Mouse (Mus musculus) testis, postnatal 14 days (tissue): Measurements from ENCODE around the gene Cd4.
"Not testable (repeated sequence)": the region's sequence is repeated elsewhere in the genome, so short reads cannot be mapped to it uniquely, and the experiment has no call there.

Experiments used
- DNase-seq: peaks from one replicate; pipeline ENCODE4 v3.0.0; 2021; ENCODE audit warnings: low spot score

Cd4 gene

DNA sequence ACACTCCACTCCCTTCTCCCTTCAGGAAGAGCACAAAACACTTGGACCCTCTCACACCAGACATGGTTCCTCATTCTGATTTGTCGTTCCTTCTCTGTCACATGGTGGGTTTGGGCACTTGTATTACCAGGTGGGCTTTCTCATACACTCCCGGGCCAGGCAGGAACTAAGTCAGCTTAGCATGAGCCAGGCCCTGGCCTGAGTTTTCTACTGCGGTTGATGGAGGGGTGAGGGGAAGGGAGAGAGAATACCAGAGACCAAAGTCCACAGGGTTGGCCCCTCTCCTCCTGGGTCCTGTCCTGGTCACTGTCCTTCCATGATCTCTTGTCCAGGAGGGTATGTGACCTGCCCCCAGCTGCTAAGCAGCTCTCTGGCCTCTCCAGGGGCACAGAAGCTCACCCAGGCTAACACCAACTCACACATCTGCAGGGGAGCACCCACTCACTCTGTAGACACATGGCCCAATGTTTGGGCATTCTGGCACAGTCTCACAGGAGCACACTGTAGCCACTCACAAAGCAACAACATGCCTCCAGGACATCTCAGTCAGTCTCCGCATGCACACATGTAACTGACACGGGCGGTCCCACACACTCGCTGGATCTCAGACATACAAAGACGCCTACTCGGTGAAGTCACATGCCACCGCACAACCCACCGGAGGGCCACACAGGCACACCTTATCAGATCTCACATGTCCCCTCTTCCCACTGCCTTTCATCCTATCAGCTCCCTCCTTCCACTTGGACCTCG lies 28.1 kb upstream of the Cd4 start:
- no peak for DNase-seq

DNA sequence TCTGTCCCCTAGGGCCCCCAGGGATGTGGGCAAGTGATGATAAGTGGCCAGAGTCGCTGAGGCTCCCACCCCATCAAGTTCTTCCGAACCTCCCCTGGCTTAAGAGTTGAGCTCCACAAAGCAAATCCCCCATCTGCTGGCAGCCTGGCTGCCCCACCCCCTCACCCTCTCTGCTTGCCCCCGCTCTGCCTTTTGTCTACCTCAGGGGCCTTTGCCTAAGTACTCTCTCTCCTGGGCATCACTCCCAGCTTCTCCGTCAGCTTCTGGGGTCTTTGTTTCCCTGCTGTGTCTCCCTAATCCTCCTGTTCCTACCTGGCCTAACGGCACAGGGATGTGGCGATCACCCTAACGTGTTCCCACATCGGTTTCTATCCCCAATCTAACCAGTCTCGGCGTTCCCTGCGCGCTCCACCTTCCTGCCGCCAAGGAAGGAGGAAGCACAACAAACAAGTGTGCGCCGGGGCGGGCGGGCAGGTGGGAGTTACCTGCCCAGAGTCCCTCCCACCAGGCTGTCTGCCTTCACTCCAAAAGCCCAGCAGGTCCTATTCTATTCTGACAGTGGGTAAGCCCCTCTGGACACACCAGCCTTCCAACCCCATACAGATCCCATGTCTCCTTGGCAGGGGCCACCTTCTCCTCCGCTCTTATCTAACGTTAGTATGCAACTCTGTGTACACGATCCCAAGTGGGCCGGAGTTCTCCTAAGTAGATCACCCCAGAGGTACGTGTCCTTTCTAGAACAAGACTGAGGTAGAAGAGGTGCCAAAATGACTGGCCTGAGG lies 27.3 kb upstream of the Cd4 start:
- DNase-seq: no peak

DNA sequence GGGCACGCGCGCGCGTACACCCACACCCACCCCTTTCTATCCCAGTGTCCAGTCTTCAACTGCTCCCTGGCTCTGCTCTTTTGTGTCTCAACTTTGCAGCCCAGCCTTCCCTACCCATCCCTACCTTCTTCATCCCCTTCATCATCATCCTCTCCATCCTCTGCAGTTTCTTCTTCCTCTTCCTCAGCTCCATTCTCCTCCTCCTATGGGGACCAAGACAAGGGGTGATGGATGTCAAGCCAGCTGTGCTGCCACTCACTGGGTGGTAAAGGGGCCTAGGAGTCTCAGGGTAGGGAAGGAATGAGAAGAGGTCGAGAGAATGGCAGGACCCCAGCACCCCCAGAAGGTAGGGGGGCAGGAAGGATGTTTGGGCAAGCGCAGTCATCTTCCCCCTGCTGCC lies 26.5 kb upstream of the Cd4 start:
- DNase-seq: no peak

DNA sequence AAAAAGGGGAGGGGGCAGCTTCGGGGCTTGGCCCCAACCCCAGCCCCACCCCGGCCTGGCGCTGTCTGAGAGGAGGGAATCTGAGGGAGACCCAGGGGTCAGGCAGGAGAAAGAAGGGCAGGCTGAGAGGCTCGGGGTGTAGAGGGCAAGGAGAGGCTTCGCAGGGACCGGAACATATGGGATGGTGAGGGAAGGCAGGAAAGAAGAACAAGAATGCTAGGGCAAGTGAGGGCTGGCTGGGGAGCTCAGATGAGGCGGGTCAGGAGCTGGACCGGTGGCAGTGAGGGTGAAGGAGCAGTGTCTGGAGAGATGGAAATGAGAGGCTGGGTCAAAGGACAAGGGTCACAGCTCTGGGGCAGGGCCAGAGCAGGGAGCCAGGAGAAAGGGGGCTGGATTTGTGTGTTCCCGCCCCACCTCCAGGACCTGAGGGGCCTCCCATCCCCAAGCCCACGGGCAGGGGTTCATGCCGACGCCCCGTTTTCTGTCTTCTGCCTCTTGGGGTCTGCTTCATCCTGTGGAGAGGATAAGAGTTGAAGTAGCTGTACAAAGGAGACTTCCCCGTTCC lies 25.8 kb upstream of the Cd4 start:
- DNase-seq: no peak

DNA sequence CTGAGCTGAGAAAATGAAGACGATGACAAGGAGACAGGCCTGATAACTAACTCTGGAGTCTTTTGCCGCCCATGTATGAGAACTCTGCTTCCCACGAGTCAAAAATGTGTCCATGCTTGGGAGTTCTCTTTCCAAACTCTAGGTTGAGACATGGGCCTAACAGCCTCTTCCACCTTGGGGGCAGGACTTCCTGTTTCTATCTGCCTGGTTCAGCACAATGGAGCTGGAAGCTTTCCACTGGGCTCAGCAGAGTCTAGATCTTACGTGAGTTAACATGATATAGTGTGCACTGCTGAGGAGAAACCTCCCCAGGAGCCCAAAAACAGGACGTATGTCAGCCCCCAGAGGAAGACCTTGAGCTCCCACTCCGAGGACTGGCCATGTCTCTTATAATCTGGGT lies 25.2 kb upstream of the Cd4 start:
- no peak for DNase-seq

DNA sequence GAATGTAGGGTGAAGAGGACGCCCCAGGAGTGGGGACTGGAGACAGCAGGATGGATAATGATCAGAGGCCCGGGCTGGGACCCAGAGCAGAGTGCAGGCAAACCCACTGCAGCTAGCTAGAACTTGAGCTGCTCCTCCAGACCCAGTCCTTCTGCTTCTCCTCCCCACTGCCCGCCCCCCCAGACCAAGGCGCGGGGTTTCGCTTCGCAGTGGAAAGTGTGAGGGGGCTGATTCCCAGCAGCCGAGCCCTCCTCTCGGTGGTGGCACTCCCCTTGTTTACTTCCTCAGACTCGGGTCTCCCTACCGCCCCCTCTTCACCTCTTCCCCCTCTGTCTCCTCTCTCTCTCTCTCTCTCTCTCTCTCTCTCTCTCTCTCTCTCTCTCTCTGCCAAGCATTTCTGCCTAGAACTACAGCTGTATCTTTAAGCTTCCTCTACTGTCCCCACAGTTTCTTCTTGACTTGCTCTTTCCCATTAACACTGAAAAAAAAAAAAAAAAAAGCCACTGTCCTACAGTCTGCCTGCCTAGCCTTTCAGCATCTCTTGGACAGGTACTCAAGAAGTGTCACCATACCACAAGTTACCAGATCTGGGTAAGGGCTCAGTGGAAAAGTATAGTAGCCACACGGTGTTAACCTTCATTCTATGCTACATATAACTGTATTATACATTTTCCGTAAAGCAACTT lies 23.7 kb upstream of the Cd4 start, which contains the start of gene Lag3:
TSS of gene Lag3 (minus strand) at position 173 of the 686 bp plus-strand sequence.
- DNase-seq: no peak

DNA sequence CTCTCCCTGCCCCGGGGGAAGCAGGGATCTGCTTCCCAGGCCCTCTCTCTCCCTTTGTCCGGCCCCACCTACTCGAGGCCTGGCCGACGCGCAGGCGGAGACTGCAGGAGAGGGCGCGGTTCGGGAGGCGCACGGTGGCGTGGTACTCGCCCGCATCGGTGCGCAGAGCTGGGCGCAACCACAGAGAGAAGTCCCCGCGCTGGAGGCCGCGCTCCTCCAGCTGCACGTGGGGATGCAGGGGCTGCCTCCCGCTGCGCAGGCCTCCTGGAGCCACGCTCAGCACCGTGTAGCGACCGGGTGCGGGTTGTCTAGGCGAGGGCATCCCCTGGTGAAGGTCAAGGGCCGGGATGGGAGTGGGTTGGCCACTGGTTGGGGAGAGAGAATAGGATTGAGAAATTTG lies 22.0 kb upstream of the Cd4 start:
- no peak for DNase-seq

DNA sequence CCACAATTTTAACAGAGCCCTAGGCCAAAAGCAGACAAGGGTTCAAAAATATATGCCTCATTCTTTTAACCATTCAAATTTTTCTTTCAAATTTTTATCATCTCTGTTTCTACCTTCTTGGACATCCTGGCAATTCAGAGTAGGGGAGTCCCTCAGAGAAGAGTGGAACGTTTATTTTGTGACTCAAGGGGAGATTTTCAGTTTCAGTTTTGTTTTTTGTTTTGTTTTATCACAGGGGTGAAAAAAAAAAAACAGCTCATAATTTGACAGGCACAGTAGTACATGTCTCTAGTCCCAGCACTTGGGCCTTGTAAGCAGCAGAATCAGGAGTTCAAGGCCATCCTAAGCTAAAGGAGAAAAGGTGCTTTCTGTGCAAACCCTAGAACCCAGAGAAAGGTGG lies 19.7 kb upstream of the Cd4 start:
- DNase-seq: no peak

DNA sequence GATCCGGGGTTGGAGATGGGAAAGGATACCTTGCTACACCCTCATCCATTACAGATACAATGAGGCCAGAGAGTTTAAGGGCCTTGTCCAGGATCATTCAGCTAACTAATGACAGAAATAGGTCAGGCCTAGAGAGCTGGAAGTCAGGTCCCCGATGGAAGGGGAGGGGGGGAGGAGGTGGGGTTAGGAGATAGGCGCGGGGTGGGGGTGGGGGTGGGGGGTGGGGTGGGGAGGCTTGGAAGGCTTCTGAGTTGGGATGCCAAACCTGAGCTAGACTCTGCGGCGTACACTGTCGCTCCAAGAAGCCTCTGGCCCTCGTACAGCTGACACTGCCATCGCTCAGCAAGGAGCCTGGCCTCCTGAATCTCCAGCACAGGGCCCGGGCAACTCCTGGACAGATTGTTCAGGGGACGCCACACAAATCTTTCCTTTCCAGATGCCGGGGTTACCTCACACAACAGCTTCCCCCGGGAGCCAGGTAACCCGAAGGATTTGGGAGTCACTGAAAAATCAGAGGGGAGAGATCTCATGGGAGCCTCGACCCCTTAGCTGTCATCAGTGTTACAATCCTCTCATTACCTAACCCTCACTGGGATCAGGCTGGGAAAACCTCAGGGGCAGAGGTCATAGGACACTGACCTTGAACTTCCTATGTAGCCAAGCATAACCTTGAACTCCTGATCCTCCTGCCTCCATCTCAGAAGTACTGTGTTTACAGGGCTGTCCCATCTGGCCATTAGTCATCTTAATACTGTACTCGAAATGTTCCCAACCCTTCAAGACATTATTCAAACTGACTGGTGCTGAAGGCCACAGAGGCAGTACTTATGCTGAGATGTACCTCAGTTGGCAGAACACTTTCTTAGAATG lies 17.2 kb upstream of the Cd4 start:
- no peak for DNase-seq

DNA sequence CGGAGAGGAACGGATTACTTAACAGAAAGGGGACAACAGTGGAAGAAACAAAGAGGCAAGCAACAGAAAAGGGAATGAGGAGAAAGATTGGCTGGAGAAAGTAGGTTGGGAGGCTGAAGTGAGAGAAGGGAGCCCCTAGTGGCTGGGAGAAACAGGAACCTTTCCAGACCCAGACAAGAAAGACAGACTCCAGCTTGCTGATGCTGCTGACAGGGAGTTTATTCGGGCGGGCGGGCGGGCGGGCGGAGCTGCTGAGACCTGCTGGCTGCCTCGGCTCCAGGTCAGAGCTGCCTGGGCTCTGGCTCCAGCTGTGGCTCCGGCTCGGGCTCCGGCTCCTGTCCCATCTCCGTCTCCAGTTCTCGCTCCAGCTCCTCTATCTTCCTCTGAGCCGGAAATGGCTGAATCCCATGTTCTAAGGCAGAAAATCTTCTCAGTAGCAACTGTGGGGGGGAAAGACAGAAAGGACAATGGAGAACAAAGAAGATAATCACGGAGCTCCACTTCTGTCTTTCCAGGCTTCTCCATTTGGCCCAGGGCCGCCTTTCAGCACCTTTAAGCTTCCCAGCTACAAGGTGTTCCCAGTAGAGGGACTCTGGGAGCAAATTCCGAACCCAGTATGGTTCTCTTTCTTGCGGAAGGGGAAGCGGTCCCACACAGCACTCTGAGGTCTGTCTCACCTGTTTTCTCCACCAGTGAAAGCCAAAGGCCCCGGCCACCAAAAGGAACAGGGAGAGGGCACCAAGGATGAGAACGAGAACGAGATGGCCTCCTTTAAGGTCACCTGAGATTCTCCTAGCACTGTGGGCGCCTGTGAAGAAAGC lies 16.4 kb upstream of the Cd4 start:
- DNase-seq: peak; percentile 70

DNA sequence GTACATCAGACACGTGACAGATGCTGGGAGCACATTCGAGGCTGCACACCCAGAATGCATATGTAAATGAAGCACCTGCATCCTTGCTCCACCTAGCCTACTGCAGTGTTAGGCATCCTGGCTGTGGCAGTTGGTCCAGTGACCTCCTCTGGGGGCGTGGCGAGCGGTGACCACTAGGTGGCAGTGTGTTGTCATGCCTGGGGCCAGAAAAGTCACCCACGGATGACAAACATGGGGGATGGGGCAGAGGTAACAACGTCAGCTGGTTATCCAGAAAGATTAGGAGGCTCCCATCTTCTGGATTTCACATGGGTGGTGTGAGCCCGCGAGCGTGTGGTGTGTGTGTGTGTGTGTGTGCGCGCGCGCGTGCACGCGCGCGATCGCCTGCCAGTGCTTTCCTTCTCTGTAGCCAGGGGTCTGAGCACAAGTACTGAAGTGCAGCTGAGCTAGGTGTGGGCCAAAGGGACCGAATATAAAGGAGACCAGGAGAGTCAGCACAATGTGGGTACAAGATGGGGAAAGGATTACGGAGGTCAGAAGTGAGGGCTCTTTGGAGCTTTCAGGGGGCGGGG lies 15.6 kb upstream of the Cd4 start:
- peak; percentile 87 for DNase-seq

DNA sequence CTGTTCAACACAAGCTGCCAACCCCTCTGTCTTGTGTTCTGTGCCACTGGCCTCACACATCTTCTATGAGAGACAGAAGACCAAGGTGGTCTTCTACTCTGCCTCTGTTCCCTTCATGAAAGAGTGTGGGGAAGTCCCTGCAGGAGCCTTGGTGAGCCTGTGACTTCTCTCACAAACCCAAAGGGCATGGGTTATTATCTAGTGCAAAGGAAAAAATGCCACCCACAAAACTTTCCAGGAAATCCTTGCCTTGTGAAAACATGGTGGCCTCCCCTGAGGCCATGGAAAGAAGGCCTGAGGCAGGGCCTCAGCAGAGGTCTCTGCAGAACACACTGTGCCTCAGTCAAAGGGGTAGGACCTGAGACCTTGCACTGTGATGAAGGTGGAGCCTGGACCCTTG lies 13.8 kb upstream of the Cd4 start:
- no peak for DNase-seq

DNA sequence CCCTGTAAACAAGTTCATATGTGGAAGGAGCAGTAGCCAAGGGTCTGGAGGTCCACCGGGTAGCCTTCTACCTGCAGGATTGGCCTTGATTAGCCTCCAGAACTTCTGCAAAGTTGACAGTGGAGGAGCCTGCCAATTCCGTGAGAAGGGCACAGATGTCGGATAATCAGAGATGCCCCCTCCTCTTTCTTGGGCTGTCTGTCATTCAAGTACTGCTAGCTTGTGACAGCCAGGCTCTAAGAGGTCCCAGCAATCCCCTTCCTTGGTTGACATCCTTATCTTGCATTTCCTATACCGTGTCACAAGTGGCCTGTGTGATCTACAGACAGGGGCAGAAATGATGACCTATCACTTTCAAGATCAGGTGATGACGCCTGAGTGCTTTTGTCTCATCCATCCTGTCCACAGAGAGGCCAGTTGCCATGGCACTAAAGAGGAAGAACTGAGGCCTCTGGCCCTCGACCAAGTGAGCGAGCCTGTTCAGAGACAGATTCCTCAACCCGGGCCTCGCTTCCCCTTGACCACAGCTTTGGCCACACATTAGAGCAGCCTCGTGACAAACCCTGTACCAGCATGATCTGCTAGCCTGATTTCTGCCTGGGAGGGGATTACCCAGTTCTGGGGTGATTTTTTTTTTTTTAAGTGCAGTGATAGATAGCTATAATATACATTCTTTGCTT lies 12.9 kb upstream of the Cd4 start:
- no peak for DNase-seq

DNA sequence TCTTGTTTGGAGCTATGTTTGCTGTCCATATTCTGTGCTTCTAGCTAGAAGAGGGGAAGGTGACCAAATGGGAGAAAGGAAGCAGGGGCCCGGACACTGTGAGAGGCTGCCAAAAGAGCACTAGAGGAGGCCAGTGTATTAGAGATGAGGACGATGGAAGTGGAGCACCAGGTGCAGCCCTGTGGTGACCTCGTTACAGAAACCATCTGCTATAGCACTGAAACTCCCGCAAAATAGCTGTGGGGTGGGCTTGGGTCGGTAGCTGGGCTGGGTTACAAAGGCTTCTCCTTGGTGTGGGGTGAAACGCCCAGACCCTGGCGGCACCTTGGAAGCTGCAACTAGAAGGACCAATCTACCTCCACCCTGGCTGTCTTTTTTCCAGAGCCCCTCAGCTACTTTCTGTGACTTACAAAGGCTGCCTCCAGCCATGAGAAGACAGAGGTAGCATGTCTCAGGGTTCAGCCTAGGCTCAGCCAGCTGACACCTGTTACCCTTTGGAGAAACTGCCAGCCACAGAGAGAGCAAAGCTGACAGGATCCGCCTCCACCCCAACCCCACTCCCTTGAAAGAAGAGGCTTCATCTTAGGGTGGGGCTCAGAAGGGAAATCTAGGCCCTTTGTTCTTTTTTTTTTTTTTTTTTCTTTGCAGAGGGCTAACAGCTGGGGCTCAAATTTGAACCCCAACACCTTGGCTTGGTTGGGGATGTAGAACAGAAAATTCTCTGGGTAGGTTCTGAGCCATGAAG lies 12.2 kb upstream of the Cd4 start:
- no peak for DNase-seq

DNA sequence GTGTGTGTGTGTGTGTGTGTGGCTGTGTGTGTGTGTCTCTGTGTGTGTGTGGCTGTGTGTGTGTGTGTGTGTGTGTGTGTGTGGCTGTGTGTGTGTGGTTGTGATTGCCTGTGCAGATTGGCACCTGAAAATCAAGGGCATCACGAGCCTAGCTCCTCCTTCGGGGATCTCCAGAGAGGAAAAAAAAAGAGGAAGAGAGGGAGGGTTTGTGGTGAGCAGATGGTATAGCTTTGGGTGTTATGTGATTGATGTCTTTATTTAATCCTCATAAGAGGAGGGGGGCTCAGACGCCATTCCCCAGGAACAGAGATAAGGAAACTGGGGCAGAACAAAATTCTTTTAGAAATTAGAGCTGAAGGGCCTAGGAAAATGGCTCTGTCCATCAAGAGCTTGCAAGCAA lies 10.3 kb upstream of the Cd4 start:
- DNase-seq: no peak

DNA sequence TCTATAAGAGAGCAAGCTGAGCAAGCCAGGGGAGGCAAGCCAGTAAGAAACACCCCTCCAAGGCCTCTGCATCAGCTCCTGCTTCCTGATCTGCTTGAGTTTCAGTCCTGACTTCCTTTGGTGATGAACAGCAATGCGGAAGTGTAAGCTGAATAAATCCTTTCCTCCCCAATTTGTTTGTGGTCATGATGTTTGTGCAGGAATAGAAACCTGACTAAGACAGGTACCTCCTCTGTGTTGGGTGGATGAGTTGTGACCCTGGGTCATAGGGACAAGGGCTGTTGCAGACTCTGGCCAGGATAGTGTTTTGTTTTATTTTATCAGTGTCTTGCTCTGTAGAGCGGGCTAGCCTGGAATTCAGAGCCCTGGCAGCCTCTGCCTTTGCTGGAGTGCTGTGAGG lies 6.1 kb upstream of the Cd4 start:
- DNase-seq: not testable (repeated sequence)

DNA sequence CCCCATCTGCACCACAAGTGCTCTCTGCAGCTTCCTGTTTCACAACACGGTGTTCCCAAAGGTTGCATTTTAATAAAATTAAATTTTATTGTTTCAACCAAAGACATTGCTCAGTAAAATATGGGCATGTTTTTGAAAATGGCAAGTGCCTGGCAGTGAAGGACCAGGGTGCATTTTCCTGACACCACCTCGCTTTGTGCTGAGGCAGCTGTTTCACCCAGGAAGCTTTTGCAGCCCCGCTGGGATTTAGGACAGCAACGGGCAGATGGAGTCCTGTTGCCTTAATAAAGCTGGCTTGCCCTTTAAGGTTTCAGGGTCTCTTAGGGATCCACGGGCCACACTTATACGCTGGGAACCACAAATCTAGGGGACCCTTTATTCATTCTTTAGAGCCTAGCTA lies 3.0 kb upstream of the Cd4 start:
- no peak for DNase-seq

DNA sequence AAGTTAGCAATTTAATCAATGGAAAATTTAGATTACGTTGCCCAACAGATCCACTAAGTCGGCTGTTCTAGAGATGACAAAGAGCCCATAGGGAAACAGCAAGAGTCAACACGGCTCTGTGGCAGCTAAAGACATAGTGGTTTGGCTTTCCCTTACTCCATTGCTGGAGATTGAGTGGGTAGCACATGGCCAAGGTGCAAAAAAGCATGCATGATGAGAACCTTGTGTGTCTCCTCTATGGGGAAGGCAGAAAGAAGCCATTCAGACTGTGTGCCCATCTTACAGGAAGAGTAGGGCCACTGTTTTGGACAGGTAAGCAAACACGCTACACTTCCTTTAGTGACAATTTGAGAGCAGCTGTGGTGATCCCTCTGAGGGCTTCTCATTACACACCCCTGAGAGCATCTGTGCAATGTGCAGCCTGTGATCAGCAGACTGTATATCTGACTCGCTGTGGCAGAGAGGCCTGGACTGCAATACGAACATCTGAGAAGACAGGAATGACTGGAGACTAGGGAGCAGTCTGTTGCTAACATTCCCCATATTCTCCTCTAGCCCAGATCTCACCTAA lies 619 bp upstream of the Cd4 start:
- DNase-seq: no peak

DNA sequence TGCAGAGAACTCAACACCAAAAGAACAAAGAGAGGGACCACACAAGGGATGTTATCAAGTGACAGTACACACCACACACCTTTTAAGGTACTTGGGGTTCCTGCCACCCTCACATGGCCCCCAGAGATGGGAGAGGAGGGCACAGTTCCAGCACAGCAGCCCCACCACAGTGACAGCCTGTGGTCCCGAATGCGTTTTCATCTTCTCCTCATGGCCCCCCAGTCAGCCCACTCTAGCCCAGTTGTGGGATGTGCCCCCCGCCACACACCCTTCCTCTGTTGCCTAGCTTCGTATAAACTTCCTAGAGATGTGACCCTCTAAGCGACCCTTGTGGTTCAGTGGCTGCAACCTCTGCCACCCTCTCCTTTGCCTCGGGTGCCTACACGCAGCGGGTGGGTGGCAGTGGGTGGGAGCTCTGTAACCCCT lies 2.1 kb downstream of the Cd4 start:
- DNase-seq: no peak
